ENCODE assay signal across 25 mouse cellular contexts in the genomic region with DNA sequence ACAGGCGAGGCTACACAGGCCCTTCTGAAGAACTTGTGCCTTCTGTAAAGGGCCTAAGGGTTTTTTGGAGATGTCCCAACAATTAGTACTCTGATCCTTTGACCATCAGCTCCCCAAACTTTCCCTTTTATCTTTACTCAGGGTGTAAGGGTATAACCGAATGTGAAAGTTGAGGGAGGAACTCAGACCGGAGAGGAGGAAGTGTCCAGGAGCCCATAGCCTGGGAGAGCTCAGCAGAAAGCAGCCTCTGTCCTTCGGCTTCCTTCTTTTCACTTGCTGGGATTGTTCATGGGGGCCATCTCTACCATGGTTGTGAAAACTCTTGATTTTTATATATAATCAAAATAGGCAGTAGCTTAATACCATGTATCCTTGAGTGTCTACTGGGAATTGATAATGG. TPM values are rescaled to one million over a fixed set of nuclear protein-coding genes. Genes with fewer than 3 reads are reported as not detected.
A peak's percentile ranks its signal among the peaks of the same experiment; 100 is the strongest.
DNase-seq lines count a peak whose midpoint lies in the region; ATAC-seq and TF ChIP-seq lines count a peak whose summit lies in the region.
"Had no signal": no experiment of that assay in that cellular context is flagged by ENCODE, and none has a peak within 500 bp of the region (broad histone marks: within the 10 kb centered on the region; RNA-seq: fewer than 3 reads in every experiment).

No protein-coding gene starts in this region.

- no peak for TF ChIP-seq EP300 in lung, postnatal 0 days (IDR thresholded peaks at IDR 0.05)

- DNase-seq in testis, postnatal 10 days (ENCODE audit: low spot score), result peak; percentile 11
- no peak for DNase-seq in testis, postnatal 14 days (ENCODE audit: low spot score)
- no peak for DNase-seq in lung, postnatal 0 days (ENCODE audit: low spot score)
- DNase-seq: adrenal gland, adult 2 months; adrenal gland, postnatal 10 days; adrenal gland, postnatal 25 days; cerebellum, adult 11-12 months; cerebellum, adult 2 months; cerebellum, adult 9-10 months; cerebellum, postnatal 10 days; cerebellum, postnatal 25 days; forebrain, postnatal 0 days had no signal

- ATAC-seq in granulocyte monocyte progenitor cell, adult 5-6 weeks (replicated peaks; ENCODE audit: poor library complexity, severe bottlenecking), result peak; percentile 90
- peak; percentile 69 for ATAC-seq in megakaryocyte progenitor cell, adult 5-6 weeks (replicated peaks; ENCODE audit: poor library complexity)
- no peak for ATAC-seq in lung, postnatal 0 days
- ATAC-seq in forebrain, embryonic 13.5 days, result no peak
- ATAC-seq in heart, embryonic 11.5 days (replicated peaks; ENCODE audit: insufficient number of reproducible peaks, low FRiP score, low TSS enrichment), result no peak
- ATAC-seq: forebrain, embryonic 15.5 days; forebrain, postnatal 0 days had no signal

- no peaks in the 10 kb centered on the region for H3K4me1 ChIP-seq in lung, postnatal 0 days (ENCODE audit: insufficient read depth, low read depth, low read length)
- H3K4me1 ChIP-seq in forebrain, embryonic 13.5 days, result no peaks in the 10 kb centered on the region
- no peaks in the 10 kb centered on the region for H3K4me1 ChIP-seq in heart, embryonic 11.5 days (ENCODE audit: control insufficient read depth, insufficient read depth, low read length)
- H3K4me1 ChIP-seq: embryonic facial prominence, embryonic 12.5 days; forebrain, embryonic 15.5 days had no signal

- no peak overlapping the region for H3K4me3 ChIP-seq in lung, postnatal 0 days (ENCODE audit: low read depth, low read length)
- H3K4me3 ChIP-seq in forebrain, embryonic 13.5 days, result no peak overlapping the region
- H3K4me3 ChIP-seq in heart, embryonic 11.5 days (ENCODE audit: low read depth, low read length), result no peak overlapping the region
- H3K4me3 ChIP-seq: embryonic facial prominence, embryonic 10.5 days; embryonic facial prominence, embryonic 12.5 days; forebrain, embryonic 15.5 days had no signal

- no peaks in the 10 kb centered on the region for H3K27me3 ChIP-seq in lung, postnatal 0 days (replicated peaks; ENCODE audit: insufficient read depth, low read length)
- H3K27me3 ChIP-seq in forebrain, embryonic 13.5 days, result no peaks in the 10 kb centered on the region
- H3K27me3 ChIP-seq in heart, embryonic 11.5 days (ENCODE audit: control insufficient read depth, insufficient read depth, low read length), result no peaks in the 10 kb centered on the region
- H3K27me3 ChIP-seq: embryonic facial prominence, embryonic 12.5 days; forebrain, embryonic 15.5 days had no signal

- H3K36me3 ChIP-seq in lung, postnatal 0 days (ENCODE audit: insufficient read depth, low read length), result no peaks in the 10 kb centered on the region
- peaks cover 23% of the 10 kb centered on the region; the same call in 1 of the 2 replicates for H3K36me3 ChIP-seq in forebrain, embryonic 13.5 days (ENCODE audit: poor library complexity, severe bottlenecking)
- peaks cover 2% of the 10 kb centered on the region; the same call in 1 of the 2 replicates for H3K36me3 ChIP-seq in heart, embryonic 11.5 days (ENCODE audit: control insufficient read depth, insufficient read depth, low read length)
- H3K36me3 ChIP-seq: embryonic facial prominence, embryonic 10.5 days; embryonic facial prominence, embryonic 12.5 days had no signal

- no peak overlapping the region for H3K27ac ChIP-seq in lung, postnatal 0 days (ENCODE audit: low read length)
- no peak overlapping the region for H3K27ac ChIP-seq in forebrain, embryonic 13.5 days
- H3K27ac ChIP-seq in heart, embryonic 11.5 days (ENCODE audit: low read depth, low read length), result no peak overlapping the region
- H3K27ac ChIP-seq: embryonic facial prominence, embryonic 10.5 days; embryonic facial prominence, embryonic 12.5 days; forebrain, embryonic 15.5 days had no signal

- H3K9ac ChIP-seq in lung, postnatal 0 days (replicated peaks; ENCODE audit: low read depth), result no peak overlapping the region
- H3K9ac ChIP-seq in forebrain, embryonic 13.5 days, result no peak overlapping the region
- no peak overlapping the region for H3K9ac ChIP-seq in heart, embryonic 11.5 days (ENCODE audit: low read depth, low read length)
- H3K9ac ChIP-seq: embryonic facial prominence, embryonic 12.5 days; forebrain, embryonic 15.5 days; forebrain, postnatal 0 days had no signal

- H3K9me3 ChIP-seq in lung, postnatal 0 days (ENCODE audit: low read length), result no peaks in the 10 kb centered on the region
- H3K9me3 ChIP-seq in forebrain, embryonic 13.5 days (replicated peaks), result no peaks in the 10 kb centered on the region
- no peaks in the 10 kb centered on the region for H3K9me3 ChIP-seq in heart, embryonic 11.5 days (replicated peaks; ENCODE audit: control insufficient read depth, low read length)
- H3K9me3 ChIP-seq: embryonic facial prominence, embryonic 10.5 days; embryonic facial prominence, embryonic 12.5 days; forebrain, embryonic 15.5 days had no signal

- H3K4me2 ChIP-seq in lung, postnatal 0 days (replicated peaks; ENCODE audit: low read depth, low read length), result no peak overlapping the region
- no peak overlapping the region for H3K4me2 ChIP-seq in forebrain, embryonic 13.5 days
- no peak overlapping the region for H3K4me2 ChIP-seq in heart, embryonic 11.5 days
- H3K4me2 ChIP-seq: embryonic facial prominence, embryonic 12.5 days; forebrain, embryonic 15.5 days had no signal

- WGBS in lung, postnatal 0 days, result 87% methylated on average over 4 of the region's 4 CpGs
- 90% methylated on average over 4 of the region's 4 CpGs for WGBS in forebrain, embryonic 13.5 days
- WGBS in heart, embryonic 11.5 days (ENCODE audit: insufficient replicate concordance), result 86% methylated on average over 4 of the region's 4 CpGs

- no peak for TF ChIP-seq CTCF in lung, postnatal 0 days (IDR thresholded peaks at IDR 0.05)

RNA-seq across cellular contexts. Expression of a gene that starts 42.3 kb away (rescaled TPM):
- total RNA-seq in granulocyte monocyte progenitor cell, adult 5-6 weeks (2014; fragmentation: Nextera tagmentation), result not detected in 2 replicates
- total RNA-seq in granulocyte monocyte progenitor cell, adult 5-6 weeks (2017), result not detected in 2 replicates
- not detected in 2 replicates for total RNA-seq in megakaryocyte progenitor cell, adult 5-6 weeks (2015)
- not detected in 2 replicates for total RNA-seq in megakaryocyte progenitor cell, adult 5-6 weeks (2017)
- polyA plus RNA-seq in lung, postnatal 0 days (2015; fragmentation: Nextera tagmentation; extraction: Ambion mirVana), result not detected in 2 replicates
- not detected in 2 replicates for polyA plus RNA-seq in forebrain, embryonic 13.5 days (2015; fragmentation: Nextera tagmentation; extraction: Ambion mirVana)
- polyA plus RNA-seq in heart, embryonic 11.5 days (2014; fragmentation: Nextera tagmentation; extraction: Ambion mirVana), result not detected in 2 replicates
- total RNA-seq: adrenal gland, adult 2 months; adrenal gland, postnatal 10 days; adrenal gland, postnatal 25 days; adrenal gland, postnatal 4 days; ES-E14; MEL had no signal
- polyA plus RNA-seq: adrenal gland, adult 2 months; C2C12; cerebellum, adult 2 months; embryonic facial prominence, embryonic 12.5 days; embryonic facial prominence, embryonic 14.5 days; forebrain, embryonic 11.5 days; forebrain, embryonic 15.5 days; forebrain, postnatal 0 days had no signal

Comparison
In these comparisons a context has a peak if more than half of its experiments do, and no peak if none do; other contexts are left out.
1. ATAC-seq: peak in granulocyte monocyte progenitor cell, adult 5-6 weeks (single experiment) and megakaryocyte progenitor cell, adult 5-6 weeks (single experiment); none in lung, postnatal 0 days (single experiment), forebrain, embryonic 13.5 days (single experiment) and heart, embryonic 11.5 days (single experiment).